Mouse (Mus musculus) adrenal gland, postnatal 36 days (tissue): ENCODE data around the gene Hyal1. TPM values are rescaled to one million over a fixed set of nuclear protein-coding genes. Genes with fewer than 3 reads are reported as not detected.

Source experiments
- DNase-seq, 2 experiments: peaks; one replicate each; pipeline ENCODE4 v3.0.0; 2021; ENCODE audit warnings: mixed read lengths in 1 of 2
- total RNA-seq, 2 experiments: library from RNA; stranded (reverse); gene quantifications; 2 replicates each; pipeline ENCODE4 v1.2.3; 2021

Gene Hyal1
- total RNA-seq, 2 experiments from 2014 or later, result 8.6 to 10.1 TPM

- no peak for DNase-seq
These were observed 40.7 kb downstream of the Hyal1 start for GRCm38 (mm10) chr9:107617461-107617860.

GRCm38 (mm10) chr9:107618098-107618497 lies 41.4 kb downstream of the Hyal1 start:
- DNase-seq, result no peak

- peak; percentile 54 to 76 for DNase-seq
These were observed 42.2 kb downstream of the Hyal1 start for GRCm38 (mm10) chr9:107618778-107619545.

- peak; percentile 59 to 66 for DNase-seq
These were observed 42.8 kb downstream of the Hyal1 start for GRCm38 (mm10) chr9:107619546-107619879.

GRCm38 (mm10) chr9:107620954-107621353 lies 44.2 kb downstream of the Hyal1 start:
- DNase-seq, result no peak

- peak in 1 of 2 experiments; percentile 39 for DNase-seq
These were observed 47.8 kb downstream of the Hyal1 start for GRCm38 (mm10) chr9:107624539-107624938.

GRCm38 (mm10) chr9:107624951-107625350 lies 48.2 kb downstream of the Hyal1 start:
- no peak for DNase-seq

- no peak for DNase-seq
These were observed 48.8 kb downstream of the Hyal1 start for GRCm38 (mm10) chr9:107625351-107626128.

GRCm38 (mm10) chr9:107626158-107626843 lies 49.6 kb downstream of the Hyal1 start:
- DNase-seq, result no peak

GRCm38 (mm10) chr9:107626844-107627277 lies 50.1 kb downstream of the Hyal1 start:
- DNase-seq, result peak; percentile 76 to 91

- no peak for DNase-seq
These were observed 50.9 kb downstream of the Hyal1 start for GRCm38 (mm10) chr9:107627387-107628255.

GRCm38 (mm10) chr9:107628721-107629410 lies 52.1 kb downstream of the Hyal1 start:
- peak; percentile 49 to 53 for DNase-seq

- no peak for DNase-seq
These were observed 52.6 kb downstream of the Hyal1 start for GRCm38 (mm10) chr9:107629411-107629730.

- no peak for DNase-seq
These were observed 53.2 kb downstream of the Hyal1 start for GRCm38 (mm10) chr9:107629901-107630425.

- DNase-seq, result no peak
These were observed 53.8 kb downstream of the Hyal1 start for GRCm38 (mm10) chr9:107630576-107630975.

Other genes starting within 250 kb of the Hyal1 start
- gene Hemk1, start 238.6 kb upstream of the Hyal1 start, total RNA-seq, result 10 to 100 TPM; 15.6 to 16.1 TPM
- 1 to 10 TPM; 1.2 to 1.3 TPM for gene 6430571L13Rik, start 236.3 kb upstream of the Hyal1 start, total RNA-seq
- 1 to 10 TPM; 4.9 to 5.2 TPM for gene Cacna2d2, start 177.3 kb upstream of the Hyal1 start, total RNA-seq
- gene Tmem115, start 43.0 kb upstream of the Hyal1 start, total RNA-seq, result 10 to 100 TPM; 43.7 to 49.9 TPM
- 10 to 100 TPM; 16.7 to 27.4 TPM for gene Cyb561d2, start 34.7 kb upstream of the Hyal1 start, total RNA-seq
- gene Nprl2, start 34.7 kb upstream of the Hyal1 start, total RNA-seq, result 10 to 100 TPM; 27.9 to 29.2 TPM
- gene Zmynd10, start 29.6 kb upstream of the Hyal1 start, total RNA-seq, result under 1 TPM; 0.20 to 0.66 TPM
- gene Rassf1, start 25.4 kb upstream of the Hyal1 start, total RNA-seq, result 10 to 100 TPM; 20.4 to 21.6 TPM
- gene Tusc2, start 13.7 kb upstream of the Hyal1 start, total RNA-seq, result 10 to 100 TPM; 45.2 to 52.5 TPM
- gene Hyal2, start 9.0 kb upstream of the Hyal1 start, total RNA-seq, result 10 to 100 TPM; 35.8 to 37.8 TPM
- 10 to 100 TPM; 14.5 to 19.5 TPM for gene Naa80, start 2.0 kb downstream of the Hyal1 start, total RNA-seq
- 1 to 10 TPM in 1 of 2 experiments, under 1 TPM in 1; 0.99 to 1.6 TPM for gene Hyal3, start 3.9 kb downstream of the Hyal1 start, total RNA-seq
- gene Ifrd2, start 10.7 kb downstream of the Hyal1 start, total RNA-seq, result 10 to 100 TPM; 37.8 to 43.1 TPM
- 1 to 10 TPM; 4.6 to 8.4 TPM for gene Sema3b, start 32.3 kb downstream of the Hyal1 start, total RNA-seq
- gene Gnai2, start 58.4 kb downstream of the Hyal1 start, total RNA-seq, result 100 to 1,000 TPM; 221 to 245 TPM
- 1 to 10 TPM in 1 of 2 experiments, under 1 TPM in 1; 0.30 to 1.0 TPM for gene Slc38a3, start 92.6 kb downstream of the Hyal1 start, total RNA-seq
- gene Gnat1, start 102.8 kb downstream of the Hyal1 start, total RNA-seq, result not detected
- 10 to 100 TPM; 22.6 to 41.3 TPM for gene Sema3f, start 133.5 kb downstream of the Hyal1 start, total RNA-seq
- gene Rbm5, start 194.1 kb downstream of the Hyal1 start, total RNA-seq, result 100 to 1,000 TPM in 1 of 2 experiments, 10 to 100 TPM in 1; 91.6 to 126 TPM